Mouse (Mus musculus) hindbrain, embryonic 11.5 days (tissue): ENCODE measurements around the gene Setmar. TPM values are rescaled to one million over a fixed set of nuclear protein-coding genes. Genes with fewer than 3 reads are reported as not detected.
"Not testable (repeated sequence)": the region's sequence is repeated elsewhere in the genome, so short reads cannot be mapped to it uniquely, and the experiment has no call there.

Experiments used
- ATAC-seq: fragments of 200-750 bp; cut with Nextera tagmentation; 2 replicates; pipeline ENCODE4 v1.8.0; 2017; ENCODE audit warnings: mild to moderate bottlenecking, moderate TSS enrichment, moderate library complexity; ENCODE audit not compliant: low FRiP score
- DNase-seq: peaks from one replicate; pipeline ENCODE4 v3.0.0-alpha.2; 2015; ENCODE audit warnings: low spot score
- H3K27ac ChIP-seq: fragments of 300-500 bp; sonication (generic); 2 replicates; pipeline ENCODE4 v1.5.1; 2014; ENCODE audit warnings: mild to moderate bottlenecking, low read depth, low read length
- H3K27me3 ChIP-seq: fragments of 300-500 bp; sonication (generic); 2 replicates; pipeline ENCODE4 v1.6.1; 2014; ENCODE audit warnings: mild to moderate bottlenecking, low read length, moderate library complexity, mixed read lengths; ENCODE audit not compliant: control insufficient read depth, insufficient read depth
- H3K36me3 ChIP-seq: fragments of 300-500 bp; sonication (generic); 2 replicates; pipeline ENCODE4 v1.6.1; 2014; ENCODE audit warnings: mild to moderate bottlenecking, low read length, moderate library complexity, mixed read lengths; ENCODE audit not compliant: control insufficient read depth, insufficient read depth
- H3K4me1 ChIP-seq: fragments of 300-500 bp; sonication (generic); replicated peaks from 2 replicates; pipeline ENCODE4 v1.6.1; 2014; ENCODE audit warnings: low read length, mixed read lengths; ENCODE audit not compliant: control insufficient read depth, insufficient read depth
- H3K4me2 ChIP-seq: fragments of 300-500 bp; sonication (generic); replicated peaks from 2 replicates; pipeline ENCODE4 v1.6.1; 2014; ENCODE audit warnings: mild to moderate bottlenecking, low read depth, low read length
- H3K4me3 ChIP-seq: fragments of 300-500 bp; sonication (generic); 2 replicates; pipeline ENCODE4 v1.5.1; 2014; ENCODE audit warnings: low read depth, low read length
- H3K9ac ChIP-seq: fragments of 300-500 bp; sonication (generic); 2 replicates; pipeline ENCODE4 v1.6.1; 2014; ENCODE audit warnings: low read depth, low read length
- H3K9me3 ChIP-seq: fragments of 300-500 bp; sonication (generic); 2 replicates; pipeline ENCODE4 v1.6.1; 2016; ENCODE audit warnings: low read length; ENCODE audit not compliant: control insufficient read depth
- WGBS: fragments of 180-500 bp; shearing (Covaris S2); extraction: QIAGEN DNeasy Blood & Tissue Kit; methylation state at CpG from one replicate; pipeline ENCODE4 v1.1.7; 2014; 5-methylcytosine and 5-hydroxymethylcytosine counted together
- polyA plus RNA-seq: library from polyadenylated mRNA; unstranded; fragments of >200 nt; fragmentation: Nextera tagmentation; extraction: Ambion mirVana; gene quantifications from 2 replicates; pipeline ENCODE4 v1.2.1, GENCODE M21; 2014

The Setmar gene
- polyA plus RNA-seq: 8.4 and 9.7 TPM in 2 replicates

DNA sequence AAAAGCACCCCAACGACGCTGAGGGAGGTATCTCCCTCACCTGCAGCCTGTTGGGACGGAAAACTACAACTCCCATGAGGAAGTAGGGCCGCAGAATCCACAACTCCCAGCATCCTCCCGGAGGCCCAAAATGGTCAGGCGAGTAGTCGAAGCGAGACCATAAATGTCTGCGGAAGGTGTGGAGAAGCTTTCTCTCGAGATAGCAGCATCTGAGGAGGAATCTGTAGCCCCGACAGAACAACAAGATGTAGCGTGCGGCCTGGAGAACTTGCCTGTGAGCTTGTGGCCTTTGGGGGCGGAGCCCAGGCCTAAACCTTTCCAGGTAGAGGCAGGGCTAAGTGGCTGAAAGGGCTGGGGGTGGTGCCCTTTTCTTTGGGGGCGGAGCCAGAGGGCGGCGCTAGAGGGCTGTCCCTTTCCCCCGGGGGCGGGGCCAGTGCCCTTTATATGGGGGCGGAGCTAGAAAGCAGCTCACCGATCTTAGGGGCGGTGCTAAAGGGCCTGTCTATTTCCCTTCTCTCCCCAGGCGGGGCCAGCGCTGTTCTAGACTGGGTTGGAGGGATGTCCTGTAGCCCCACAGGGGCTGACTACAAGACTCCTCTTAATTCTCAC, at the start of gene Setmar:
Gene Setmar, plus strand, starts transcription at position 128 of the 609 bp plus-strand sequence.
- H3K9me3 ChIP-seq: no peaks in the 10 kb centered on the region
- DNase-seq (peak; percentile 97), ATAC-seq (peak; percentile 98)
- H3K4me3 ChIP-seq: peak within 1 kb of the TSS; percentile 36
- H3K27ac ChIP-seq: peak within 1 kb of the TSS; percentile 65
- under 1% methylated on average over 22 of the region's 24 CpGs for WGBS
- H3K4me2 ChIP-seq: peak within 1 kb of the TSS; percentile 45
- H3K9ac ChIP-seq: peak within 1 kb of the TSS; percentile 55
- no peaks in the 10 kb centered on the region for H3K4me1 ChIP-seq
- H3K27me3 ChIP-seq: no peaks in the 10 kb centered on the region
- H3K36me3 ChIP-seq: no peaks in the 10 kb centered on the region

DNA sequence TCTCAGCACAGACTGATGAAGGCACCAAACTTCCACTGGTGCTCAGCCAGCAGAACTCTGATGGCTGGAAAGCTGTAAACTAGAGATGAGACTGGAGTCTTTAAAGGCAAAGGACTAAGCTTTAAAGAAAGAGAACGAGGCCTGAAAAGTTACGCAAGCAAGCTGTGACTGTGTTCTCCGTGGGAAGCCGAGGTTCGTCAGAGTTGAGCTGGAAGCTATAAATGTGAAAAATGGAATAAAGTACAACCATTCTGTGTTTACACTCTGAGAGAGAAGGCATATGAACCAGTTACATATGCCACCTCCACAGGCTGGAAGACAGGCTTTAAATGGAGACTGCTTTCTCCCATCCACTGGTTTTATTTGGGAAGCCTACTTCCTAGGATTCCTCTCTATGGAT, 43.2 kb upstream of the Setmar start:
- no peaks in the 10 kb centered on the region for H3K4me1 ChIP-seq
- ATAC-seq (no peak), DNase-seq (no peak)
- no peaks in the 10 kb centered on the region for H3K9me3 ChIP-seq
- no peak overlapping the region for H3K4me2 ChIP-seq
- H3K27ac ChIP-seq: no peak overlapping the region
- WGBS: 92% methylated on average over 5 of the region's 5 CpGs
- H3K27me3 ChIP-seq: no peaks in the 10 kb centered on the region
- H3K36me3 ChIP-seq: no peaks in the 10 kb centered on the region
- H3K9ac ChIP-seq: no peak overlapping the region
- H3K4me3 ChIP-seq: no peak overlapping the region

DNA sequence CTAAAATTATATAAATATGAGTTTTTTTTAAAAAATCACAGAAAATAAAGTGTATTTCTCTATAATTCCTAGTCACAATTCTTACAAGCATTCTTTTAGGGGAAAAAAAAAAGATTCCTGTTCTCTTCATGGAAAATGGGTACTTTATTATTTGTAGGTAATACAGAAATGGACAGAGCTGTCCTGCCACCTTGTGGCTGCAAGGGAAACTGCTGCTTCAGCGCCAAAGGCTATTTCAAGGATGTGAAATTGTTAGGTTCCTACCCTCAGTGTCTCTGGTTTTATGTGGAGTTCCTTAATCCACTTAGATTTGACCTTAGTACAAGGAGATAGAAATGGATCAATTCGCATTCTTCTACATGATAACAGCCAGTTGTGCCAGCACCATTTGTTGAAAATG, 9.8 kb upstream of the Setmar start:
- not testable (repeated sequence) for H3K4me2 ChIP-seq, H3K4me3 ChIP-seq, H3K36me3 ChIP-seq, H3K9ac ChIP-seq, ATAC-seq, H3K4me1 ChIP-seq, H3K27me3 ChIP-seq, H3K9me3 ChIP-seq, H3K27ac ChIP-seq
- 0% methylated on average over 1 of the region's 2 CpGs for WGBS
- peak; percentile 76 for DNase-seq

DNA sequence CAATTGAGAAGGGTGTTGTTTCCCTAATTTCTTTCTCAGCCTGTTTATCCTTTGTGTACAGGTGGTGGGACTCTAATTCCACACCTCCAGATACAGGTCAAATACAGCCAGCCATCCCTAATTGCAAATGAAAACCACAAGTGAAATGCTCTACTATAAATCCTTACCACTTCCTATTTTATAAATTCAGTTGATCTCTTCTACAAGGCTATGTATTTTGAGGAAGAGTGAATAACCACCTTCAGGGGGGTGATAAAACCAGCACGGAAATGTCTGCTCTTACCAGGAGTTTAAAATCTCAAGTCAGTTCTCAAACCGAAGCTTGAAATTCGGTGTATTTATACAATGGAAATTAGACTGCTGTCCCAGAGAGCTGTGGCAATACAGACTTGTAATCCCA, 8.9 kb upstream of the Setmar start:
- ATAC-seq (no peak), DNase-seq (no peak)
- no peaks in the 10 kb centered on the region for H3K36me3 ChIP-seq
- no peaks in the 10 kb centered on the region for H3K4me1 ChIP-seq
- H3K4me3 ChIP-seq: no peak overlapping the region
- H3K9ac ChIP-seq: no peak overlapping the region
- H3K27me3 ChIP-seq: no peaks in the 10 kb centered on the region
- 83% methylated on average over 3 of the region's 3 CpGs for WGBS
- H3K27ac ChIP-seq: no peak overlapping the region
- no peak overlapping the region for H3K4me2 ChIP-seq
- no peaks in the 10 kb centered on the region for H3K9me3 ChIP-seq

DNA sequence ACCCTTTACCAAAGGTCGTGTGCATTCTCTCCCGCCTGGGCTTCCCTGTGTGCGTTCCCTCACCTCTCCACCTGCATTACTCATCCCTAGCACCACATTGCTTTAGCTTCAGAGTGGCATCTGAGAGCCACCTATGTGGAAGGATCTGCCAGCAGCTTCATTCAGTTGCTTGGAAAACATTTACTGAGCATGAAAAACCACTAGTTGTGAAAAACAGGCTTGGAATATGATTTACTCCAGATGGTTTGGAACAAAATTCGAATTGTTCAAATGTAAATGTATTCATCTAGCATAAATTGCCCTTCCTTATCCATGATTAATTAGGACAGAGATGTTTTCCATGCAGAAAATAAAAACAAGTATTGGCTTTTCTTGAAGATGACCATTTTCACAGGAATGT, 7.5 kb upstream of the Setmar start:
- Histone ChIP-seq H3K27ac (no peak overlapping the region), H3K36me3 (no peaks in the 10 kb centered on the region), H3K4me3 (no peak overlapping the region), H3K4me1 (no peaks in the 10 kb centered on the region), H3K4me2 (no peak overlapping the region), H3K27me3 (no peaks in the 10 kb centered on the region), H3K9me3 (no peaks in the 10 kb centered on the region), H3K9ac (no peak overlapping the region)
- no peak for DNase-seq
- WGBS: 74% methylated on average over 4 of the region's 4 CpGs
- ATAC-seq: no peak

DNA sequence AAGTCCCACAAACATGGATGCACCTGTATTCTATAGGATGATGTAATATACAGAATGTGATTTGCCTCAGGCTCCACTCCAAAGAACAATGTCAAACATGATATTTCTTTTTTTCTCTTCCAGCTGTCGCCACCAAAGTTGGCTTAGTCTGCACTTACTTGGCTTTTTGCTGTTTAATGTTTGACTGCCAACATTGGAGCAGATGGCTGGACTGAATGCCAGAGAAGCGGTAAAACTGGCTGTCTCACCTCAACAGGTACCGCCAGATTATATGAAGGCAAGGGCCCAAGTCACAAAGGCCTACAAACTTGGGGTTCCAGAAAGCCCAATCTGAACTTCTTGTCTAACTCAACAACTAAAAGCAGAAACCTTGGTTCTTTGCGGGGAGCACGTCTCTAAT, 6.8 kb upstream of the Setmar start:
- Histone ChIP-seq H3K27ac (no peak overlapping the region), H3K4me2 (no peak overlapping the region), H3K27me3 (no peaks in the 10 kb centered on the region), H3K4me1 (no peaks in the 10 kb centered on the region), H3K9me3 (no peaks in the 10 kb centered on the region), H3K4me3 (no peak overlapping the region), H3K36me3 (no peaks in the 10 kb centered on the region), H3K9ac (no peak overlapping the region)
- 94% methylated on average over 5 of the region's 5 CpGs for WGBS
- ATAC-seq (no peak), DNase-seq (no peak)

DNA sequence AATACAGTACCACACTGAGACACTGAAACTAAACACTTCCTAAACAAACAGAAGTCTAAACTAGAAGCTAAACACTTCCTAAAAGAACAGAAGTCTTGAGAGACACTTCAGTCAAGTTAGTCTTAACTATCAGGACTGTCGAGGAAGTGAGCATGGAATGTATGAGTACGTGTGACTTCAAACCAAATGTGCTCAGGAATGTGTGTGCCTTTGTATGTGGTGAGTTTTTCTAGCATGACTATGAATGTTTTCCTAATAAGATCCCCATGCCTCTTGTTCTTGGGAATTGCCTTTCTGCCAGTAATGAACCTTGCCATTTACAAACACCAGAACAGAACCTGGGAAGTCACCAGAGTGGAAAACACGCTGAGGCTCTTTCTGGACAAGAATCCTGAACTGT, 3.7 kb upstream of the Setmar start:
- Histone ChIP-seq H3K4me1 (no peaks in the 10 kb centered on the region), H3K4me3 (no peak overlapping the region), H3K27me3 (no peaks in the 10 kb centered on the region), H3K27ac (no peak overlapping the region), H3K36me3 (no peaks in the 10 kb centered on the region), H3K4me2 (no peak overlapping the region), H3K9ac (no peak overlapping the region), H3K9me3 (no peaks in the 10 kb centered on the region)
- WGBS: 87% methylated on average over 3 of the region's 3 CpGs
- DNase-seq (no peak), ATAC-seq (no peak)

DNA sequence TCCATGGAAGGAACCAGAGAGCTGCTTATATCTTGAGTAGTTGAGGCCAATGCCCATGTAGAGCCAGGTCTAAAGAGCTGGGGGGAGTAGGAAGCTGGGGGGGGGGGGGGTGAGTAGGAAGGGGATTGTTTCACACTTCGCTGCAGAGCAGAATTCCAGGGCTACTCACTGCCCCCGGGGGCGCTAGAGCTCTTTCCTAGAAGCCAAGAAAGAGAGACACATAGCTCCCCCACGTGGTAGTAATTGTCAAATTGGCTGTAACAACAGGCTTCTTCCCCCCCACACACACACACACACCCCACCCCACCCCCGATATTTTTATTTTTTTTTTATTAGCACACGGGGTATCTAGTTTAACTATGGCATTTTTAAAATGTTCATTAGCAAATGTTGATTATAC, 738 bp downstream of the Setmar start:
- Histone ChIP-seq H3K9ac (peak overlapping the region; percentile 55; the same call in 1 of the 2 replicates), H3K4me2 (peak overlapping the region; percentile 45), H3K4me1 (no peaks in the 10 kb centered on the region), H3K9me3 (no peaks in the 10 kb centered on the region), H3K36me3 (no peaks in the 10 kb centered on the region), H3K4me3 (peak overlapping the region; percentile 36), H3K27me3 (no peaks in the 10 kb centered on the region), H3K27ac (0 out of 2 replicates have a peak overlapping the region, but pooled peaks have one; percentile 65)
- ATAC-seq (no peak), DNase-seq (peak; percentile 81)
- 12% methylated on average over 6 of the region's 6 CpGs for WGBS

DNA sequence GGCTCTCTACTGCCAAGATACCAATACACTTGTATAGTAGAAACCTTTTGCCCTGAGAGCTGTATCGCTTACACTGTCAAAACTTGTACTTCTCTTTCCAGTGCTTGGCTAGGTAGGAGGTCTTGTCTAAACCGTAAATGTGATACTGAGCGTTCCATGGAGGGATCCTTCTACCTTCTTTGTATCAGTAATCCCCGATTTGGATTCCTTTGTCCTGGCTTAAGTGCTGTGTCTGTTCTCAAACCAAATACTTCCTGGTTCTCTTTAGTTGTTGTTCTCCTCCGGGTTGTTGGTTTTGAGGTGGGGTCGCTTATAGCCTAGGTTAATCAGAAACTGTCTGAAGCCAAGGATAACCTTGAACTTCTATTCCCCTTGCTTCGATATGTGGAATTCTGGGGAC, 6.1 kb downstream of the Setmar start:
- Histone ChIP-seq H3K9ac (no peak overlapping the region), H3K4me2 (no peak overlapping the region), H3K9me3 (no peaks in the 10 kb centered on the region), H3K4me1 (no peaks in the 10 kb centered on the region), H3K36me3 (no peaks in the 10 kb centered on the region), H3K27me3 (no peaks in the 10 kb centered on the region), H3K27ac (no peak overlapping the region), H3K4me3 (no peak overlapping the region)
- WGBS: 94% methylated on average over 7 of the region's 7 CpGs
- no peak for ATAC-seq
- no peak for DNase-seq
